Mouse (Mus musculus) midbrain, embryonic 10.5 days (tissue): ENCODE data around the gene Zmynd8. TPM values are rescaled to one million over a fixed set of nuclear protein-coding genes. Genes with fewer than 3 reads are reported as not detected.
"Not testable (repeated sequence)": the region's sequence is repeated elsewhere in the genome, so short reads cannot be mapped to it uniquely, and the experiment has no call there.

ENCODE experiments used
- DNase-seq: peaks from one replicate; pipeline ENCODE4 v3.0.0-alpha.2; 2017; ENCODE audit warnings: low spot score
- H3K27ac ChIP-seq: fragments of 300-500 bp; sonication (generic); replicated peaks from 2 replicates; pipeline ENCODE4 v1.5.1; 2016; ENCODE audit warnings: mild to moderate bottlenecking
- H3K27me3 ChIP-seq: fragments of 300-500 bp; sonication (generic); 2 replicates; pipeline ENCODE4 v1.6.1; 2016; ENCODE audit warnings: low read depth, mild to moderate bottlenecking; ENCODE audit not compliant: poor library complexity, severe bottlenecking
- H3K36me3 ChIP-seq: fragments of 300-500 bp; sonication (generic); 2 replicates; pipeline ENCODE4 v1.6.1; 2016; ENCODE audit warnings: mild to moderate bottlenecking, moderate library complexity
- H3K4me1 ChIP-seq: fragments of 300-500 bp; sonication (generic); 2 replicates; pipeline ENCODE4 v1.6.1; 2016
- H3K4me3 ChIP-seq: fragments of 300-500 bp; sonication (generic); 2 replicates; pipeline ENCODE4 v1.5.1; 2016; ENCODE audit warnings: mild to moderate bottlenecking, moderate library complexity
- H3K9me3 ChIP-seq: fragments of 300-500 bp; sonication (generic); replicated peaks from 2 replicates; pipeline ENCODE4 v1.6.1; 2016; ENCODE audit warnings: mild to moderate bottlenecking
- WGBS: fragments of 180-500 bp; shearing (Covaris S2); methylation state at CpG from one replicate; pipeline ENCODE4 v1.1.7; 2016; 5-methylcytosine and 5-hydroxymethylcytosine counted together
- polyA plus RNA-seq: library from polyadenylated mRNA; unstranded; fragments of >200 nt; fragmentation: Nextera tagmentation; extraction: Ambion mirVana; gene quantifications from 2 replicates; pipeline ENCODE4 v1.2.1, GENCODE M21; 2016

The Zmynd8 gene
- polyA plus RNA-seq, 1 experiment from 2014 or later, result 61.4 TPM

GRCm38 (mm10) chr2:165817437-165817836 is 81.4 kb downstream of the Zmynd8 start:
- Histone ChIP-seq H3K27ac (no peak overlapping the region), H3K27me3 (no peaks in the 10 kb centered on the region), H3K9me3 (no peaks in the 10 kb centered on the region), H3K36me3 (peaks cover 97% of the 10 kb centered on the region), H3K4me3 (no peak overlapping the region), H3K4me1 (peaks cover 4% of the 10 kb centered on the region; the same call in 1 of the 2 replicates)
- no peak for DNase-seq
- 96% methylated on average over 10 of the region's 10 CpGs for WGBS

DNA sequence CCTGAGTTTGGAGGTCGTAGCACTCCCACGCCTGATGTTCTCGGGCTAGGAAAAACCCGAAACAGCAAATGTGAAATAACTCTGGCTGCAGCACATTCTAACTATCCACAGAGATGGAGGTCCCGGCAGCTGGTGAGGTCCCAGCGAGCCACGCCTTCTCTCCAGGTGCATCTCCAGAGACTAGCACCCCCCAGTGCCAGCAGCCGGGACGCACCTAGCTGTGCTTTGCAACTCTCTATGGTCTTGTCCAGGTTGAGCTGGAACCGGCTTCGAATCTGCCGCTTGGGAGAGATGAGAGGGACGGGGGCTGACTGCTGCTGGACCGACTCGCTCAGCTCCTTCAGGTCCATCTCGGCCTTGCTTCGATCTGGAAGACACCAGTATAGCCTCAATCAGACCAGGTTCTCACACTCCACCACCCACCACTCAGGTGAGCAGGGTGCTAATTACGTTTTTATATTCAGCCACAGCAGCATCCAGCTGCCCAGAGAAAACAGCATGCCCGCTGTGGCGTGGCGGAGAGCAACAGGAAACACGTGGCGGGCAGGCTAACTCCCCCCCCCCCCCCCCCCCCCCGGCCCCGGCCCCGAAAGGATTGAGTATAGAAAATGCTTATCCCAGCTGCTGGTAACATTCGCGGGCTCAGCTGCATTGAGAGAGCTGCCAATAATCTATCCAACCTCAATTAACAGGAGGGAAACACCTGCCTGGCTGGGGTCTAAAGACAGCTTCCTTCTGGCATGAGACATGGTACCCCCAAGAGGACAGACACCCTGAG is 83.5 kb downstream of the Zmynd8 start:
- H3K27ac ChIP-seq, result no peak overlapping the region
- 92% methylated on average over 27 of the region's 28 CpGs for WGBS
- peaks cover 4% of the 10 kb centered on the region; the same call in 1 of the 2 replicates for H3K4me1 ChIP-seq

GRCm38 (mm10) chr2:165812889-165813288 is 85.9 kb downstream of the Zmynd8 start:
- no peaks in the 10 kb centered on the region for H3K9me3 ChIP-seq
- WGBS, result 90% methylated on average over 8 of the region's 8 CpGs
- H3K4me1 ChIP-seq, result peaks cover 4% of the 10 kb centered on the region; the same call in 1 of the 2 replicates
- no peak overlapping the region for H3K27ac ChIP-seq
- H3K4me3 ChIP-seq, result no peak overlapping the region
- H3K27me3 ChIP-seq, result no peaks in the 10 kb centered on the region
- DNase-seq, result no peak
- H3K36me3 ChIP-seq, result peaks cover 99% of the 10 kb centered on the region

More for the DNA sequence above, 83.5 kb downstream of the Zmynd8 start:
- H3K4me3 ChIP-seq, result no peak overlapping the region
- DNase-seq, result no peak
- no peaks in the 10 kb centered on the region for H3K27me3 ChIP-seq
- no peaks in the 10 kb centered on the region for H3K9me3 ChIP-seq
- peaks cover 97% of the 10 kb centered on the region for H3K36me3 ChIP-seq

DNA sequence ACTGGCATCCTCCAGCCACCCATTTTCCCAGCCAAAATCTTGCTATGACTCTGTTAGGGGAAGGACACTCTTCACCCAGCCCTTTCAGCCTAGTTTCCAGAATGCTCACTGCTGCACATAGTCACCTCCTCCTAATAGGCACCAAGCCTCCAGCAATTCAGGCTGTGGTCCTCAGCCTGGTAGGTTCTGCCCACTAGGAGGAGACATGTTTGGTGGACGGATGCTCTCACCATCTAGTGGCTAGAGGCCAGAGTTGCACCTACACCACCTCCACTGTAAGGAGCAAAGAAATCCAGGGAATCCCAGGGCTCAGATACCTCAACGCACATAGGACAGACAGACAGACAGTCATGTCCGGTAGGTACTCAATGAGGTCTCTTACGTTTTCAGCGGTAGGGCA is 87.3 kb downstream of the Zmynd8 start:
- WGBS, result 65% methylated on average over 5 of the region's 5 CpGs
- DNase-seq, result no peak
- H3K27ac ChIP-seq, result no peak overlapping the region

DNA sequence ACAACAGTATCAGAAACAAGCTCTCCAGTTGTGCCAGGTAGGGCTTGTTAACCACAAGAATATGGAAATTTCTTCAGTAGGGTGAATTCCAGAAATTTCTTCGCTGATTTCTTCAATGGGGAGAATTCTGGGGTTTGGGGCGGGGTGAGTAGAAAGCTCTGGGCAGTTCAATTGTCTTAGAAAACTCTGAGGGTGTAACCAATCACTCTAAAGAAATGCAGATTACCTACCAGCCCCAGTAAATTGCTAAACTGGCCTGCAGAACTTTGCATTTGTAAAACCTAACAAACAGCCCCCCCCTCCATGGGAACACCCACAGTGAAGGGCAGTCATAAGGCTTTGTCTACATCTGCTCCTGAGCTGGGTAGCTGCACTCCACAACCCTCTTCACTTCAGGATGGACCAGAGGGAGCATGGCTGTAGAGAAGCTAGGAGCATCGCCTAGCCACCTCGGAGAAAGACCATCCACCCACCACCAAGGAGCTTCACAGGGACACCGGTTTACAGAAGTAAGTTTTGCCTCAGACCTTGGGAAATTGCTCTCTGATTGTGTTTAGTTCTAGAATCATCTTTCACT is 88.8 kb downstream of the Zmynd8 start:
- 91% methylated on average over 5 of the region's 5 CpGs for WGBS
- H3K4me3 ChIP-seq, result no peak overlapping the region
- H3K9me3 ChIP-seq, result no peaks in the 10 kb centered on the region
- peaks cover 99% of the 10 kb centered on the region for H3K36me3 ChIP-seq
- no peak for DNase-seq
- H3K27ac ChIP-seq, result no peak overlapping the region
- H3K4me1 ChIP-seq, result no peaks in the 10 kb centered on the region
- no peaks in the 10 kb centered on the region for H3K27me3 ChIP-seq

More for the DNA sequence above, 87.3 kb downstream of the Zmynd8 start:
- H3K9me3 ChIP-seq, result no peaks in the 10 kb centered on the region
- no peaks in the 10 kb centered on the region for H3K27me3 ChIP-seq
- H3K4me1 ChIP-seq, result peaks cover 4% of the 10 kb centered on the region; the same call in 1 of the 2 replicates
- no peak overlapping the region for H3K4me3 ChIP-seq
- peaks cover 99% of the 10 kb centered on the region for H3K36me3 ChIP-seq

GRCm38 (mm10) chr2:165809091-165809490 is 89.7 kb downstream of the Zmynd8 start:
- H3K27me3 ChIP-seq, result no peaks in the 10 kb centered on the region
- H3K9me3 ChIP-seq, result no peaks in the 10 kb centered on the region
- 92% methylated on average over 5 of the region's 5 CpGs for WGBS
- peaks cover 99% of the 10 kb centered on the region for H3K36me3 ChIP-seq
- H3K4me1 ChIP-seq, result no peaks in the 10 kb centered on the region
- H3K4me3 ChIP-seq, result no peak overlapping the region
- H3K27ac ChIP-seq, result no peak overlapping the region
- DNase-seq, result no peak

DNA sequence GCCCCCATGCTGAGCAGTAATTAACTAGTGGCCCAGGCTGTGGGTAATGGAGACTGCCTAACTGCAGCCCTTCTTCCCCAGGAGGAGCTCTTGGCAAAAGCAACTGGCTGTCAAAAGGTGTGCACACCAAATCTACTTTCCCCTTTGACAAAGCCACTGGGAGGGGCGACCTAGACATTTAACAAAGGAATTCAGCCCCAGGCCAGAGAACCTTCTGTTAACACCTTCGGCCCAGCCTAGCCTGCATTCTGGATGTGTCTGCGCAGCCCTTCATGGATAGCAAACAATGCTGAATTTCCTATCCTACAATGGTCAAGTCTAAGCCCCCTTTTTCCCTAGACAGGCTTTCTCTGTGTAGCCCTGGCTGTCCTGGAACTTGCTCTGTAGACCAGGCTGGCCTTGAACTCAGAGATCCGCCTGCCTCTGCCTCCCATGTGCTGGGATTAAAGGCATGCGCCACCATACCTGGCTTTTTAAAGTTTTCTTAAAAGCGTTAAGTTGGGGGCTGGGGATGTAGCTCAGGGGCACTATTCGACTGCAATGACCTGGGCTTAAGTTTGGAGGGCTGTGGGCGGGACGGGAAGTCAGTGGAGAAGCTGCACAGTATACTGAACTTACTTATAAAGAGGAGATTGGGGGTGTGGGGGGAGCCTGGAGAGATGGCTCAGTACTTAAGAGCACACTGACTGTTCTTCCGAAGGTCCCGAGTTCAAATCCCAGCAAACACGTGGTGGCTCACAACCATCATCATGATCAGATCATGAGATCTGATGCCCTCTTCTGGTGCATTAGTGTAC is 90.4 kb downstream of the Zmynd8 start:
- H3K36me3 ChIP-seq, result peaks cover 99% of the 10 kb centered on the region
- 98% methylated on average over 12 of the region's 12 CpGs for WGBS

GRCm38 (mm10) chr2:165800174-165800573 is 98.6 kb downstream of the Zmynd8 start:
- H3K9me3 ChIP-seq, H3K27ac ChIP-seq, DNase-seq, H3K27me3 ChIP-seq, H3K4me3 ChIP-seq: not testable (repeated sequence)
- Histone ChIP-seq H3K36me3 (peaks cover 99% of the 10 kb centered on the region), H3K4me1 (peaks cover 17% of the 10 kb centered on the region)
- WGBS, result 95% methylated on average over 3 of the region's 3 CpGs

More for the DNA sequence above, 90.4 kb downstream of the Zmynd8 start:
- DNase-seq, result no peak
- H3K9me3 ChIP-seq, result no peaks in the 10 kb centered on the region
- H3K27me3 ChIP-seq, result no peaks in the 10 kb centered on the region
- no peaks in the 10 kb centered on the region for H3K4me1 ChIP-seq
- no peak overlapping the region for H3K4me3 ChIP-seq
- no peak overlapping the region for H3K27ac ChIP-seq

DNA sequence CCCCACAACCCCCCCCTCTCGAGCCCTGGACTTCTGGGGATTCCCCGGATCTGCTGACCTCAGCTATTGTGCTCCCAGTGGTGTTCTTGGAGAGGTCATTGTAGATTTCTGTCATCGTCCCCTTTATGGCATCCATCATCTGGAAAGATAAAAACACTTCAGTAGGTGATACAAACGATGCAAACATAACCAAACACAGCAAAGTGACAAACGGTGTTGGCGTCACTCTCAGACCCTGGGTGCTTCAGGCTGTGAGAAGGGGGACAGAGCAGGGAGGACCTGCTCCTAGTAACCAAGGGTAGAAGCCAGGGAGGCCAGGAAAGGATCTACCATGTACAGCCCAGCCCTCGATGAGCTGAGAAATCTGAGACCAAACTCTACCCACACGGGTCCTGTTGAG is 100.9 kb downstream of the Zmynd8 start:
- no peak for DNase-seq
- Histone ChIP-seq H3K4me1 (peaks cover 17% of the 10 kb centered on the region), H3K4me3 (no peak overlapping the region), H3K27me3 (no peaks in the 10 kb centered on the region), H3K36me3 (peaks cover 98% of the 10 kb centered on the region), H3K9me3 (0 out of 2 replicates have a peak, but pooled peaks cover 3% of the 10 kb centered on the region), H3K27ac (peak overlapping the region; percentile 43; the same call in 1 of the 2 replicates)
- 67% methylated on average over 8 of the region's 8 CpGs for WGBS

DNA sequence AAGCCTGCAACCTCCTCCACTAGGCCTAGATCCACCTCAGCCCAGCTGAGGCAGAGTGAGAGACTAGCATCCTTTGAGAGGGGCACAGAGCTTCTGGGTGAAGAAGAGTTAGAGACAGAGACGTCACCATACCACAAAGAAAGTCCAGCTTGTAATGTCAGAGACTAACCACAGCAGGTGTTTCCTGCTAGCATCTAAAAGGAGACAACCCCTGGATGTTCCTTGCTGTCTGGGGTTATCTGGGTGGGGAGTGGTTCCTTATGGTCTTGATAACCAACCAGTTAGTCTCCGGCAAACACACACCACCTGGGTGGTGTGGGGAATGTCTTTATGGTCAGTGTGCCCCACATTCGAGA is 105.6 kb downstream of the Zmynd8 start:
- Histone ChIP-seq H3K4me3 (no peak overlapping the region), H3K4me1 (peaks cover 26% of the 10 kb centered on the region), H3K9me3 (no peaks in the 10 kb centered on the region), H3K27me3 (no peaks in the 10 kb centered on the region), H3K27ac (no peak overlapping the region), H3K36me3 (peaks cover 98% of the 10 kb centered on the region)
- WGBS, result 83% methylated on average over 3 of the region's 3 CpGs
- DNase-seq, result no peak

- DNase-seq, result no peak
- peaks cover 98% of the 10 kb centered on the region for H3K36me3 ChIP-seq
Measured at GRCm38 (mm10) chr2:165792431-165793282, 106.2 kb downstream of the Zmynd8 start.

GRCm38 (mm10) chr2:165791657-165792056 is 107.2 kb downstream of the Zmynd8 start:
- Histone ChIP-seq H3K36me3 (peaks cover 98% of the 10 kb centered on the region), H3K27ac (no peak overlapping the region), H3K4me3 (no peak overlapping the region), H3K27me3 (no peaks in the 10 kb centered on the region), H3K4me1 (peaks cover 12% of the 10 kb centered on the region), H3K9me3 (no peaks in the 10 kb centered on the region)
- WGBS, result 73% methylated on average over 9 of the region's 9 CpGs
- DNase-seq, result peak; percentile 56

More at GRCm38 (mm10) chr2:165792431-165793282, 106.2 kb downstream of the Zmynd8 start:
- 91% methylated on average over 25 of the region's 25 CpGs for WGBS
- Histone ChIP-seq H3K27ac (no peak overlapping the region), H3K4me3 (no peak overlapping the region), H3K9me3 (no peaks in the 10 kb centered on the region), H3K27me3 (no peaks in the 10 kb centered on the region), H3K4me1 (peaks cover 22% of the 10 kb centered on the region)
